Mouse (Mus musculus) forebrain, postnatal 0 days (tissue): Measurements from ENCODE around the gene Efcab1. TPM values are rescaled to one million over a fixed set of nuclear protein-coding genes. Genes with fewer than 3 reads are reported as not detected.
"Not testable (repeated sequence)": the region's sequence is repeated elsewhere in the genome, so short reads cannot be mapped to it uniquely, and the experiment has no call there.

Experiments used
- ATAC-seq: fragments of 200-750 bp; cut with Nextera tagmentation; 2 replicates; pipeline ENCODE4 v1.8.0; 2017; ENCODE audit warnings: mild to moderate bottlenecking, moderate library complexity
- DNase-seq: peaks from one replicate; pipeline ENCODE4 v3.0.0-alpha.2; 2015
- H3K27ac ChIP-seq: fragments of 300-500 bp; sonication (generic); 2 replicates; pipeline ENCODE4 v1.5.1; 2014; ENCODE audit warnings: low read depth, mild to moderate bottlenecking, antibody characterized with exemption, low read length, moderate library complexity, mixed read lengths
- H3K27me3 ChIP-seq: fragments of 300-500 bp; sonication (generic); 2 replicates; pipeline ENCODE4 v1.6.1; 2014; ENCODE audit warnings: mild to moderate bottlenecking, low read length, mixed read lengths; ENCODE audit not compliant: insufficient read depth
- H3K36me3 ChIP-seq: fragments of 300-500 bp; sonication (generic); 2 replicates; pipeline ENCODE4 v1.6.1; 2014; ENCODE audit warnings: mild to moderate bottlenecking, moderate library complexity; ENCODE audit not compliant: insufficient read depth
- H3K4me1 ChIP-seq: fragments of 300-500 bp; sonication (generic); 2 replicates; pipeline ENCODE4 v1.6.1; 2014; ENCODE audit warnings: antibody characterized with exemption; ENCODE audit not compliant: insufficient read depth
- H3K4me2 ChIP-seq: fragments of 300-500 bp; sonication (generic); 2 replicates; pipeline ENCODE4 v1.6.1; 2014; ENCODE audit warnings: low read depth, mild to moderate bottlenecking, moderate library complexity
- H3K4me3 ChIP-seq: fragments of 300-500 bp; sonication (generic); 2 replicates; pipeline ENCODE4 v1.5.1; 2014; ENCODE audit warnings: low read depth, low read length, mixed read lengths
- H3K9ac ChIP-seq: fragments of 300-500 bp; sonication (generic); 2 replicates; pipeline ENCODE4 v1.6.1; 2014; ENCODE audit warnings: mild to moderate bottlenecking
- H3K9me3 ChIP-seq: fragments of 300-500 bp; sonication (generic); 2 replicates; pipeline ENCODE4 v1.6.1; 2016; ENCODE audit warnings: low read length
- CTCF ChIP-seq: sonication (generic); IDR thresholded peaks from 2 replicates; pipeline ENCODE4 v1.5.1; 2016; ENCODE audit warnings: antibody characterized with exemption, control low read depth, low read depth
- WGBS: fragments of 180-500 bp; shearing (Covaris S2); extraction: QIAGEN DNeasy Blood & Tissue Kit; methylation state at CpG from one replicate; pipeline ENCODE4 v1.1.7; 2014; 5-methylcytosine and 5-hydroxymethylcytosine counted together
- polyA plus RNA-seq: library from polyadenylated mRNA; unstranded; fragments of >200 nt; fragmentation: Nextera tagmentation; extraction: Ambion mirVana; gene quantifications from 2 replicates; pipeline ENCODE4 v1.2.1, GENCODE M21; 2015
- total RNA-seq: library from RNA; depleted of rRNA; stranded (reverse); fragments of >200 nt; gene quantifications from 2 replicates; pipeline ENCODE4 v1.2.3, GENCODE M21; 2014

Gene Efcab1
- total and polyA plus RNA-seq, 2 experiments from 2014 or later: 19.1 to 21.5 TPM

DNA sequence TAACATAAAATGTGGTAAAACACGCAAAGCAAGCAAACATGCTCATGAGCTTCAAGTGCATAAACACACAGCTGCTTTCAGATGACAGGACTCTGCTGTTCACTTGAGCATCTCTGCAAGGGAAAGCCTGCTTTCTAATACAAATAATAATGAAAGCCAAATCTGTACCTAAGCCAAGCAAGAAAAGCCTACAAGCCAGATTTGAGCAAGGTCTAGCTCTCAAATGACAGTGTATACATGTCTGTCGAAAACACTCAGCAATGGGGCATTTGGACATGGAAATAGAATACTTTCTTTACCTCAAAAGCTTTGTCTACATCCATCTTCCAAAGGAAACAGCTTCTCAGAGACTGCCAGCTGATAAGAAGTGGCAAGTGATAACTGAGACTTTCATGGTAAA, 10.9 kb upstream of the Efcab1 start:
- H3K4me2 ChIP-seq: no peak overlapping the region
- H3K9ac ChIP-seq: no peak overlapping the region
- H3K4me3 ChIP-seq: no peak overlapping the region
- H3K9me3 ChIP-seq: no peaks in the 10 kb centered on the region
- no peaks in the 10 kb centered on the region for H3K27me3 ChIP-seq
- TF ChIP-seq CTCF: no peak
- no peak for ATAC-seq
- no peak overlapping the region for H3K27ac ChIP-seq
- no peaks in the 10 kb centered on the region for H3K36me3 ChIP-seq
- no peak for DNase-seq
- no peaks in the 10 kb centered on the region for H3K4me1 ChIP-seq
- WGBS: 83% methylated on average over 2 of the region's 2 CpGs

- ATAC-seq: not testable (repeated sequence)
Measured at GRCm38 (mm10) chr16:14930711-14931110, 24.3 kb downstream of the Efcab1 start.

GRCm38 (mm10) chr16:14936478-14937166, 30.2 kb downstream of the Efcab1 start:
- H3K4me2 ChIP-seq, H3K27me3 ChIP-seq, H3K4me1 ChIP-seq, H3K4me3 ChIP-seq, H3K9ac ChIP-seq, DNase-seq, H3K36me3 ChIP-seq, H3K27ac ChIP-seq, H3K9me3 ChIP-seq, ATAC-seq: not testable (repeated sequence)
- WGBS: 46% methylated on average over 7 of the region's 7 CpGs

More at GRCm38 (mm10) chr16:14930711-14931110, 24.3 kb downstream of the Efcab1 start:
- not testable (repeated sequence) for H3K27ac ChIP-seq, H3K4me3 ChIP-seq, DNase-seq, H3K4me1 ChIP-seq, H3K4me2 ChIP-seq, H3K36me3 ChIP-seq, H3K9ac ChIP-seq, H3K9me3 ChIP-seq, H3K27me3 ChIP-seq
- 76% methylated on average over 3 of the region's 3 CpGs for WGBS

DNA sequence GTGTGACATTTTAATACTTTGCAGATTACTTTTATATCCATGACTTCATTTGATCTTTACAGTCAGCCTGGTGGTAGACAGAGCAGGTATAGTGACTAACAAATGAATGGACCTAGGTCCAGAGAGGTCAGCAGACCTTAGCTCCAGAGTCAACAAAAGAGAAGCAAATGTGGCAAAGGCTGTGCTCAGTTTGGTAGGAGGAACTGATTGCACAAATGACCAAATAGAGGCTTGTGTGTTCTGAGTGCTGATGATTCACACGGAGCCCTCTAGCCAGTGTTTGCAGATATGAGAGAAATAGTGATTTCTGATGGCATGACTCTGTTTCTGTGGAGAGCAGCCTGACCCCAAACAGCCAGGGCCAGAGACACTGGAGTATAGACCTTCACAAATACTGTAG, 33.1 kb downstream of the Efcab1 start:
- Histone ChIP-seq H3K4me2 (no peak overlapping the region), H3K9ac (no peak overlapping the region), H3K4me3 (no peak overlapping the region), H3K9me3 (no peaks in the 10 kb centered on the region), H3K27me3 (no peaks in the 10 kb centered on the region), H3K36me3 (no peaks in the 10 kb centered on the region), H3K4me1 (0 out of 2 replicates have a peak, but pooled peaks cover 4% of the 10 kb centered on the region), H3K27ac (no peak overlapping the region)
- TF ChIP-seq CTCF: no peak
- WGBS: 83% methylated on average over 1 of the region's 1 CpGs
- DNase-seq (no peak), ATAC-seq (no peak)

DNA sequence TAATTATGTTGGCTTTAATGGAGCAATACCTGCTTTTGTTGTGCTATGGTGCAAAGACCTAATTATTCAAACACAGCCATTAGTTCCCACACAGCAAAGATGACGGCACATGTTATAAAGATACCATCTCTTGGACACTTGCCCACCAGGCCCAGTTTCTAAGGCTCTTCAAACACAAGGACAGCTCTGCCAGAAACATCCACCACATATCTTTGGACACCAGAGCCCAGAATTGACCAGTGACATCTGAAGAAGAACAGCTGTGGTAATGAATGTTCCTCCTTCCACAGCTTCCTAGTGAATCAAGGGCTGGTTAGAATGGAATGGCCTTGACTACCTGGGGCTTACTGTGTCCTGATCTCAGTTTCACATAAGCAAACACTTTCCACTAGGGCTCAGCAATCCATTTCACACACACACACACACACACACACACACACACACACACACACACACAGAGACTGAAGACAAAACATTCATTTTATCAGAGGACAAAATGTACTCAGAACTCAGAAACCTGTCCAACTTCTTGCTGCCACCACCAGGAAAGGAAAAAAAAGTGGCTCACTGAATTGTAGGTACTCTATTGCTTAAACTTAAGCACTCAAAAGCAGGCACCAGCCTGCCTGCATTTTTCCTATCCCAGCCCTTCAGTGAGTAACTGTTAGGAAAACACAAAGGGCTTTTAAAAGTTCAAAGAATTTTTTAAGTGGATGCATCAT, 33.7 kb downstream of the Efcab1 start:
- H3K4me1 ChIP-seq: 0 out of 2 replicates have a peak, but pooled peaks cover 4% of the 10 kb centered on the region
- DNase-seq (no peak), ATAC-seq (no peak)
- 46% methylated on average over 1 of the region's 1 CpGs for WGBS
- H3K27ac ChIP-seq: no peak overlapping the region
- H3K4me2 ChIP-seq: no peak overlapping the region
- no peak for TF ChIP-seq CTCF
- no peak overlapping the region for H3K9ac ChIP-seq
- no peak overlapping the region for H3K4me3 ChIP-seq
- no peaks in the 10 kb centered on the region for H3K9me3 ChIP-seq
- no peaks in the 10 kb centered on the region for H3K36me3 ChIP-seq
- H3K27me3 ChIP-seq: no peaks in the 10 kb centered on the region

- WGBS: 32% methylated on average over 3 of the region's 3 CpGs
- no peak for TF ChIP-seq CTCF
- no peak overlapping the region for H3K4me2 ChIP-seq
- no peak overlapping the region for H3K9ac ChIP-seq
- no peak overlapping the region for H3K4me3 ChIP-seq
- peak; percentile 51 for DNase-seq
- H3K27ac ChIP-seq: no peak overlapping the region; the same call in 1 of the 2 replicates
- no peaks in the 10 kb centered on the region for H3K9me3 ChIP-seq
- ATAC-seq: peak; percentile 74
- H3K36me3 ChIP-seq: no peaks in the 10 kb centered on the region
- no peaks in the 10 kb centered on the region for H3K27me3 ChIP-seq
- 0 out of 2 replicates have a peak, but pooled peaks cover 4% of the 10 kb centered on the region for H3K4me1 ChIP-seq
Measured at GRCm38 (mm10) chr16:14940898-14941297, 34.5 kb downstream of the Efcab1 start.

DNA sequence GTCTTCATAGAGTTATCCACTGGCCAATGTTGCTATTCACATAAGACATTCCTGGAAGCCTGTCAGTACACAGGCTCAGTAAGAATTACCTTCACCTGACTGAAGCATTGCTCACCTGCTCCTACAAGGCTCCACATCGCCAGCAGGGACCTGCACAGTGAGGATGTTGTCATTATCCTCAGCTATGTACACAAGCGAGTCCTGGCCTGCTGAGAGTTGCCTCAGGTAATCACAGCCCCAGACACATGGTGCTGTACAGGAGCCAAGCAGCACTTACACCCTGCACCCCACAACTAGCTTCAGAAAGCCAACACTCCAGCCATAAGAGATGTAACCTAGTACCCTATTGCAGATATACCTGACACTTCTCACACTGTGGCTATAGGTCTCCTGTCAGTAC, 37.1 kb downstream of the Efcab1 start:
- Histone ChIP-seq H3K9ac (no peak overlapping the region), H3K4me1 (0 out of 2 replicates have a peak, but pooled peaks cover 4% of the 10 kb centered on the region), H3K9me3 (no peaks in the 10 kb centered on the region), H3K27me3 (no peaks in the 10 kb centered on the region), H3K27ac (no peak overlapping the region), H3K4me3 (no peak overlapping the region), H3K4me2 (no peak overlapping the region), H3K36me3 (no peaks in the 10 kb centered on the region)
- DNase-seq: no peak
- TF ChIP-seq CTCF: no peak
- ATAC-seq: no peak
- WGBS: 84% methylated on average over 2 of the region's 2 CpGs

- ATAC-seq, H3K4me1 ChIP-seq, H3K27me3 ChIP-seq, H3K36me3 ChIP-seq, H3K9ac ChIP-seq, DNase-seq, H3K4me2 ChIP-seq, H3K4me3 ChIP-seq, H3K9me3 ChIP-seq, H3K27ac ChIP-seq: not testable (repeated sequence)
- 86% methylated on average over 2 of the region's 2 CpGs for WGBS
Measured at GRCm38 (mm10) chr16:14947561-14947960, 41.2 kb downstream of the Efcab1 start.
